Mouse (Mus musculus) layer of hippocampus, postnatal 14 days (tissue): ENCODE measurements around the gene Cobll1. TPM values are rescaled to one million over a fixed set of nuclear protein-coding genes. Genes with fewer than 3 reads are reported as not detected.

Source experiments
- DNase-seq, 2 experiments: peaks; one replicate each; pipeline ENCODE4 v3.0.0; 2021 to 2022; ENCODE audit warnings: low spot score in 2 of 2, mixed read lengths in 1 of 2
- total RNA-seq, 2 experiments: library from RNA; stranded (reverse); gene quantifications; 2 replicates each; pipeline ENCODE4 v1.2.3; 2021

The Cobll1 gene
- total RNA-seq, 2 experiments from 2014 or later, result 7.8 to 9.1 TPM

GRCm38 (mm10) chr2:65157981-65158651 is 81.1 kb downstream of the Cobll1 start:
- DNase-seq, result no peak

DNA sequence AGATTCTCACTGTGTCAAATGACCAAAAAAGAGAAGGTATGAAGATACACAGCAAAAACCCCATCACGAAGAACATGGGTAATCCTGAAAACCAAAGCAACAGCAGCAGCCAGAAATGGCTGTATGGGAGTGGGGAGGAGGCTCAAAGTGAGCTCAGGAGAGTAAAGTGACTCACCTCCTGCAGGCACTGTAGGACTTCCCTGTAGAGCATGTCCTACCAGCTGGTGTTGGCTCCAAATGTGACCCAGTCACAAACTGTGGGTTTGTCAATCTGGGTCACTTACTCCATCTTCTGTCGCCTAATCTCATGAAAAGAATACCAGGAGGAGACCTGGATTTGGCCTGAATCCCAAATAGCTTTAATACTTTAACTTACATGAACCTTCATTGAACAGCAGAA is 81.9 kb downstream of the Cobll1 start:
- DNase-seq, result no peak

DNA sequence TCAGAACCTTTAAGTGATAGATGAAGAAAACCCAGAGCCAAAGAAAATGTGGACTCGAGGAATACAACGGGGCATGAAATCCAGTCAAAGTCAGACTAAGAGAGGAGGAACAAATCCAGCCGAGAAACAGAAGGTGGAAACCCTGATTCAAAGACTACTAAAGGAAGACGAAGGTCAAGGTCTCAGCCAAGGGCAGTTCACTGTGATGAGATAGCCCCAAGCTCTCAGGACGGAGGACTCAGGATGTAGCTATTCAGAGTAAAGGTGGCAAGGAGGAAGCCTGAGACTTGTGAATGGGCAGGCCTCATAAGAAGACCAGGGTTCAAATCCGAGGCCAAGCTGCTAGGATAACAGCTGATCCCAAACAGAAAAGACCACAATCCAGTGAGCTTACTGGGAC is 90.3 kb downstream of the Cobll1 start:
- no peak for DNase-seq

GRCm38 (mm10) chr2:65147431-65147830 is 91.8 kb downstream of the Cobll1 start:
- DNase-seq, result no peak

DNA sequence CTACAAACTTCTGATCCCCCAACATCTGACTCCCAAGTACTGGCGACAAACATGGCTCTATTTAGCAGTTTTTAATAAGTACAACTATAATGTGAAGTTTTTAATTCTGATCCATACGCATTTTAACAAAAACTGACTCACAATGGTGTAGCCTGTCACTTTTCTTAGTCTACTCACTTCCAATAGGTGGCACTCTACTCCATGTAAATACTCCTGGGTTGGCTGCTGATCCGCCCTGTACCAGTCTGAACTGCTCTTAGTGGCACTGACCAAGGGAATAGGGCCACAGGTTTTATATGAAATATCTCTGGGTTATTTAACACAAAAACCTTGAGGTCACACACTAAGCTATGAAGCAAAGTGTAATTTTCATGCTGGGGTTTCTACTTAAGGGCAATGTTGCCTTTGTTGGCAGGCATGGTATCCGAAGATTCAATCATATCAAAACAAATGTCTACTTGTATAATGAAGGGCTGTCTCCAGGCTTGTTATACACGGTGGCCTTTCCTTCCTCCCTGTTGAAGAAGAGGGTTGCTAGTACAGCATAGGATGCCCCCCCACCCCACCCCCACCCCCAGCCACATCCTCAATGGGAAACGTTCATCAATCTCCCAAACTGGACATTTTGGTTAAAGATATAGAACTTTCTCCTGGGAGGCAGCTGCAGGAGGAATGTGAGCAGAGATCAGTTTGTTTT is 93.6 kb downstream of the Cobll1 start:
- DNase-seq, result peak in 1 of 2 experiments; percentile 53

DNA sequence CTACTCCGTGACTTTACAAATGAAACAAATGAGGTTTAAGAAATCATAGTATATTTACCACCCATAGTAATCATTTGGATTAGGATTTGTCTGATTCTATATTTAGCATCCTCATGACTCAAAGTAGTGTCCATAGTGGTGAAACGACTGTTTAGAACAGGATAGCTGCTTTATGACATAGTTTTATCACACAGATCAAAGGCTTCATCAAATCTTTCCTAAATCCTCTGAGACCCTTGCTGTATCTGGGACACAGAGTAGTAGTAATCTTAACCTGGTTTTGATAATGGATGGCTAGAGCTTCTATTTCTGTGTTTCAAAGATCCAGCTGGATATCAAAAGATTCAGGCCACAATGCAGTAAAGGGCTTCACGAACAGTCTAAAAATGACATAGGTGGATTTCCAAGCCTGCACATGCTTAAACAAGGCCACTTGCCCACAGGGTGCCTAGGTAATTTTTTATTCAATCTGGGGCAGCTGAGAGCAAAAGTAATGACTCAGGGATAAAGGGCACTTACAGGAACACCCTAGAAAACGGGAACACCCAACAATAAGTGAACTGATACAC is 98.0 kb downstream of the Cobll1 start:
- no peak for DNase-seq

DNA sequence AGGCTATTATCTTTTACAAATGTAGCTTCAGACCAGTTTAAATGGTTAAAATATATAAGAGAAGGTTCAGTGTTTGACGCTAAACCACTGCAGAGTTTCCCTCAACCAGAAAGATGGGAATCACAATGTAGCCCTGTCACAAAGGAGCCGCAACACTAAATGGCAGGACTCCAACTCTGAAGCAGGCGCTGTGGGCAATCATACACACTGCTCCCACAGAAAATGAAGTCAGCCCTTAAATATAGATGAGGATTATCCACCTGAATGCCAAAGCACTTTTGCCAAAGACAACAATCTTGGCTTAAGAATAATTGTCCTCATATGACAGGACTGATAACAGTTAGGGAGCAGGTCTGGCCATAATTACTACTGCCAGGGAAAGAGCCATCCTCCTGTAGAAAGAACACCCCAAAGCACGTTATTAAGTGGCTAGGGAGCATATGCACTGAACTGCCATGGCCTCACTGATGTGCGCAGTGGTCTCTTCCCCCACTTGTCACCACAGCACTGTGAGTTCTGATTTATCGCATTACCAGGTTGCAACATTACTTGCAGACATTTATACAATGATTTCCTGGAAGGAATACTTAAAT is 98.8 kb downstream of the Cobll1 start:
- no peak for DNase-seq

DNA sequence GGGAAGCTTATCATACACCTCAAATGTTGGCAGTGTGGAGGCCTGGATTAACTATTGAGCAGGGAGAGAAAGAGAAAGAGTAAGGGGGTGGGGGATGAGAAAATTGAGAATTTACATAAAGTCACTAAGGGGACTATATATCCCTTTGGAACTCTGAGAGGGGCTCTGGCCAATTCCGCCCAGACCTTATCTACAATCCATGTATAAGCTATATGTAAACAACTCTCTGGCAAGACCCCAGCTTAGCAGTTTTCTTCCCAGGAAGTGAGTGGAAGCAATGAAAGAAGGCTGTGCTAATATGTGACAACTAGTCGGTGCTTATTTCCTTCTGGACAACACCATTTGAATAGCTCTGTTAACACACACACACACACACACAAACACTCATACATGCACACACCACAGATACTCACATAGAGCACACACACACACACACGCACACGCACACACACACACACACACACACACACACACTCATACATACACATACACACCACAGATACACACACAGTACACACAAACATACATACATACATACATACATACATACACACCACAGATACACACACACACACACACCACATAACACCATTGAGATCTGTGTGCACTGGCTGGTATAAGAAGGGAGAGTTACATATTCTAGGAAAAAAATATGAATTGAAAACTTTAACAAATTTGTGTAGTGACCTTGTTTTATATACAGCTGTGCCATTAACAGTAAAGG is 99.4 kb downstream of the Cobll1 start:
- DNase-seq, result no peak

GRCm38 (mm10) chr2:65138992-65139391 is 100.2 kb downstream of the Cobll1 start:
- DNase-seq, result no peak

DNA sequence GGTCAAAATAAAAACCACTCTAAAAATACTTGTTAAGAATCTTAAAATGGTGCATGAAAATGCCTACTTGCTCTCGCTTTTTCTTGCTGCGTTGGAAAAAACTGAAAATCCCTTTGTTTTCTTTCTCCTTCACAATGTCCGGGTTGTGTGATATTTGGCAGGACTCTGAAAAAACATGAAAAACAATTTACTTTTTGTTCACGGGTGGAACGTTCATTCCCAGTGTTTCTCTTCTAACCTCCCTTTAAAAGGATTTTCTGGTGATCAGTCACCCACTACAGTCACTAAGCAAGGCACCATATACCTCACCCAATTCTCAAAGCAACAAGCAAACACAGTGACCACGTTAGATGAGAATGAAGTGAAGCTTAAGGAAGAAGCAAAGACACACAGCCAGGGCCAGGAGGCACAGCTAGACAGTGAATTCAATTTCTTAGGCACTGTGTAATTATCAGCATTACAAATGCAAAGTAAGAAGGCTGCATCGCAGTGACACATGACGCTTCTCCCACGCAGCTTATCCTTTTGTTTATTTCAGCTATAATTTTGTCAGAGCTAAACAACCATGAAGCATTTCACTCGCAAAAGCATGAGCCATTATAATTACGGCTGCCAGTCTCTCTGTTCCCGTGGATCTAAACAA is 112.9 kb downstream of the Cobll1 start:
- DNase-seq, result peak in 1 of 2 experiments; percentile 18

GRCm38 (mm10) chr2:65123702-65124101 is 115.5 kb downstream of the Cobll1 start:
- no peak for DNase-seq

DNA sequence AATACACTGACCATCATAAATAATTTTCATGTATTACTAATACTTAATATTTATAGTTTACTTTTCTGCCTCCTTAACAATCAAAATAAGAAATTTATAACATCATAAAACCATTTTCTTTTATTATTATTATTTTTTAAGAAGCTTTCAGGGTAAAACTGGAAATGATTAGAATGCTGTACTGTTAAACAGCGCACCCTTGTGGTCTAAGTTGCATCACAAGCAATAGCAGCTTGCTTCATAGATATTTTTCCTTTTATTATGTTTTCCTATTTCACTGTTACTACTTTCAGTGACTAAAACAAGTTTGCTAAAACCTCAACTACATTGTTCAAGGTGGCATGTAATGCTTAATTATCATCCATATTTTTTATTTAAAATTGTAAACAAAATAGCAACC is 117.8 kb downstream of the Cobll1 start:
- DNase-seq, result peak in 1 of 2 experiments; percentile 75

GRCm38 (mm10) chr2:65121012-65121411 is 118.2 kb downstream of the Cobll1 start:
- DNase-seq, result no peak

DNA sequence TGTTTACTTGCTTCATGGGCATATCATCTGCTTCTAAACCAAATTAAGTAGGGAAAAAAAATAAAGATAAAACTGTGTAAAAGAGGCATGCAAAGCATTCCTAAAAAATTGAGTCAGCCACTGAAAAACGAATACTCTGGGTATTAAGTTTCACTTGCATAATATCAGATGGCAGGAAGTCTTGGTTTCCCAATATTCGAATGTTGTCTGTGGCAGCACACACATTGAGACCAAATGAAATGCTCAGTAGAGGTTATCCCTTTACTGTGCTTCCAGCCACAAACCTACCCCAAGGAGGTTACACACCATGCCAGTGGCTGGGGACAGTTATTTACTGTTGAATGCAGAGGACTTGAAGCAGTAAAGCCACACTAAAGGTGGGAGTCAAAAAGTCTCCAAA is 119.1 kb downstream of the Cobll1 start:
- DNase-seq, result no peak

DNA sequence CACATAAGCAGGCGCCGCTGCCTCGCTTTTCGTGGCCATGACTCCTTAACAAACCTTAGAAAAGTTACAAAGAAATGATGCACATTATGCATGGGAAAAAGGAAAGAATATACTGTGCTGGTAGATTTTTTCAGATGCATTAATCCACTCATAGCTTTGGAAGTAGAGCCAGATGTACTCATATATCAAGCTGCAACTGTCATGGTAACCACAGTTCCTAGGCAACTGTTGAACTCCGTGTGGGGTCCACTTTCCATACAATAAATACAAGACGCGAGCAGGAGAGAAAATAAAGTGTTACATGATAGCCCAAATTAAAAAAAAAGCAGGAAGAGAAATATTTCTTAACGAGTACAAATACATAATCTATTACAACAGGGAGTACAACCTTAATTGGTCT is 119.5 kb downstream of the Cobll1 start:
- DNase-seq, result no peak

- DNase-seq, result no peak
These were observed 120.1 kb downstream of the Cobll1 start for GRCm38 (mm10) chr2:65119076-65119475.

- no peak for DNase-seq
These were observed 121.3 kb downstream of the Cobll1 start for GRCm38 (mm10) chr2:65117859-65118258.

DNA sequence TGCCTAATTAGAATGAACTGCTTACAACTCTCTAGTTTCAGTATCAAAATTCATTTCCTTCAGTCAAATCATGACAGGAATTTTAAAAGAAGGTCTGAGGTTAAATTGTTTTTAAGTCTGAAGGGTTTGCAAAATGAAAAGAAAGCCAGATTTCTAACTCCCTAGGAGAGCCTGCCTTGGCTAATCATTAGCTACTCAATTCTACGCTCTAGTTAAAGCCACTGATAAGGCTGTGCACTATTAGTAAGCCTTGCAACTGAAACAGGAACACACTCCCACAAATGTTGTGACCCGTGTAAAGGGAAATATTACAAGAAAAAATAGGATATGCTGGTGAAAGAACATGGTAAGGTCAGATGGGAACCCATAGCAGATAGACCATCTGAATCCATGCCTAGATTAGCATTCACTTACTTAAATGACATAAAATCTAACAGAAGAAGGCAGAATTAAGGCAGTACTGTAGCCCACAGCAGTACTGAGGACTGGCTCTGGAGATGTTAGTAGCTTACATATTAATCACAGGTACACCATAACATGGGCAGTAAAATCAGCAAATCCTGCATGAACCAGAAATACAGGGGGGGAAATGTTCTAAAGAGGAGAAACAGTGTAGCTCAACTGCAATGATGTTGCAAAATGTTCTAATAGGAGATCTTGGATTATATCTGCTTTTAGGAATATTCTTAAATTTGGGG is 122.6 kb downstream of the Cobll1 start:
- DNase-seq, result no peak

GRCm38 (mm10) chr2:65113191-65113590 is 126.0 kb downstream of the Cobll1 start:
- no peak for DNase-seq

DNA sequence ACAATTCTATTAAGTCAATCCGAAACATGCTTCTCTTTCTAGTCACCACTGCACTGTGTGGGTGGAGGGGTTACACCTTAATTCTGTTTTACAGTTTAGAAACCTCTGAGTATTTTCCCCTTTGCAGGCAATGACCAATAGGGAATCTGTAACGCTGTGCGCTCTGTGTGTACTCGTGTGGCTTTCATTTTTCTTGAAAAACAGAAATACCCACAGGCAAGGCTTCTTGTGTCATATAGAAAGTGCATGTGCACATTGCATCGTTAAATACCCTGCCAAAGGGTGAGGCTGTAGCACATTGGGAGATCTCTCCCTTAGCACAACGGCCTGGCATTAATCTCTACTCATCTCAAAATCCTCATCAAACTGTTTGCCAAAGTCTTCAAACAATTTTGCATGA is 134.6 kb downstream of the Cobll1 start:
- DNase-seq, result no peak
